Mouse (Mus musculus) embryonic facial prominence, embryonic 12.5 days (tissue): ENCODE measurements around the gene Camsap2. TPM values are rescaled to one million over a fixed set of nuclear protein-coding genes. Genes with fewer than 3 reads are reported as not detected.
A peak's percentile ranks its signal among the peaks of the same experiment; 100 is the strongest.

ENCODE experiments used
- ATAC-seq: fragments of 200-750 bp; cut with Nextera tagmentation; 2 replicates; pipeline ENCODE4 v1.8.0; 2017; ENCODE audit not compliant: insufficient number of reproducible peaks, insufficient read depth, low FRiP score, low TSS enrichment
- H3K27ac ChIP-seq: fragments of 300-500 bp; sonication (generic); 2 replicates; pipeline ENCODE4 v1.5.1; 2016; ENCODE audit warnings: mild to moderate bottlenecking
- H3K27me3 ChIP-seq: fragments of 300-500 bp; sonication (generic); 2 replicates; pipeline ENCODE4 v1.6.1; 2016; ENCODE audit warnings: mild to moderate bottlenecking, moderate library complexity
- H3K36me3 ChIP-seq: fragments of 300-500 bp; sonication (generic); 2 replicates; pipeline ENCODE4 v1.6.1; 2016; ENCODE audit warnings: mild to moderate bottlenecking
- H3K4me1 ChIP-seq: fragments of 300-500 bp; sonication (generic); 2 replicates; pipeline ENCODE4 v1.6.1; 2016
- H3K4me2 ChIP-seq: fragments of 300-500 bp; sonication (generic); replicated peaks from 2 replicates; pipeline ENCODE4 v1.6.1; 2016; ENCODE audit warnings: mild to moderate bottlenecking, moderate library complexity
- H3K4me3 ChIP-seq: fragments of 300-500 bp; sonication (generic); 2 replicates; pipeline ENCODE4 v1.5.1; 2016; ENCODE audit warnings: mild to moderate bottlenecking
- H3K9ac ChIP-seq: fragments of 300-500 bp; sonication (generic); 2 replicates; pipeline ENCODE4 v1.6.1; 2016; ENCODE audit warnings: mild to moderate bottlenecking, moderate library complexity
- H3K9me3 ChIP-seq: fragments of 300-500 bp; sonication (generic); 2 replicates; pipeline ENCODE4 v1.6.1; 2016; ENCODE audit warnings: mild to moderate bottlenecking, moderate library complexity
- WGBS: fragments of 180-500 bp; shearing (Covaris S2); methylation state at CpG from one replicate; pipeline ENCODE4 v1.1.7; 2016; 5-methylcytosine and 5-hydroxymethylcytosine counted together
- polyA plus RNA-seq: library from polyadenylated mRNA; unstranded; fragments of >200 nt; fragmentation: Nextera tagmentation; extraction: Ambion mirVana; gene quantifications from 2 replicates; pipeline ENCODE4 v1.2.1, GENCODE M21; 2016

Gene Camsap2
- polyA plus RNA-seq, 1 experiment from 2014 or later: 17.1 TPM

GRCm38 (mm10) chr1:136306424-136306823 is 39.5 kb downstream of the Camsap2 start:
- no peak for ATAC-seq
- no peak overlapping the region for H3K9ac ChIP-seq
- no peaks in the 10 kb centered on the region for H3K27me3 ChIP-seq
- WGBS: 89% methylated on average over 3 of the region's 3 CpGs
- H3K4me1 ChIP-seq: no peaks in the 10 kb centered on the region
- H3K36me3 ChIP-seq: peaks cover 11% of the 10 kb centered on the region
- no peak overlapping the region for H3K27ac ChIP-seq
- H3K4me2 ChIP-seq: no peak overlapping the region
- no peaks in the 10 kb centered on the region for H3K9me3 ChIP-seq
- H3K4me3 ChIP-seq: no peak overlapping the region

- no peaks in the 10 kb centered on the region for H3K36me3 ChIP-seq
- H3K4me2 ChIP-seq: no peak overlapping the region
- H3K9me3 ChIP-seq: no peaks in the 10 kb centered on the region
Observed at GRCm38 (mm10) chr1:136293961-136294360, 51.9 kb downstream of the Camsap2 start.

DNA sequence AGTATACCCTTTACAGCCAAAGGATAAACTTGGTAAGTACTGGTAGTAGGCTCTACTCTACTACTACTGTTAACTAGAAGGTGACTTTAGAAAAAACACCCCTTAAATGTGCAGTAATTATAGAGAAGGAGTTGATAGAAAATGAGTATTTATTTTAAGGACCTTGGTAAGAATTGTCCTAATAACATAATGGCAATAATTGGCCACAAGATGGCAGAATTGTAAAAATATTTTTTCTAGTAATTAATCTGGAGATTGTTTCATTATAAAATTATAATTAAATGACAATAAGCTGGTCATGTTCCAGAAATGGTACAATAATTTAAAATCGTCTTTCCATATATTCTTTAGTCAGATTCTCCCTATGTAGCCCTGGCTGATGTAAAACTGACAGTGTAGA is 56.1 kb downstream of the Camsap2 start:
- Histone ChIP-seq H3K9me3 (no peaks in the 10 kb centered on the region), H3K36me3 (peaks cover 9% of the 10 kb centered on the region), H3K27me3 (no peaks in the 10 kb centered on the region), H3K9ac (no peak overlapping the region), H3K27ac (no peak overlapping the region), H3K4me1 (no peaks in the 10 kb centered on the region), H3K4me2 (no peak overlapping the region), H3K4me3 (no peak overlapping the region)
- no peak for ATAC-seq
- WGBS: 73% methylated on average over 1 of the region's 1 CpGs

More at GRCm38 (mm10) chr1:136293961-136294360, 51.9 kb downstream of the Camsap2 start:
- no peak for ATAC-seq
- Histone ChIP-seq H3K4me3 (no peak overlapping the region), H3K27me3 (no peaks in the 10 kb centered on the region), H3K27ac (no peak overlapping the region), H3K9ac (no peak overlapping the region), H3K4me1 (no peaks in the 10 kb centered on the region)

DNA sequence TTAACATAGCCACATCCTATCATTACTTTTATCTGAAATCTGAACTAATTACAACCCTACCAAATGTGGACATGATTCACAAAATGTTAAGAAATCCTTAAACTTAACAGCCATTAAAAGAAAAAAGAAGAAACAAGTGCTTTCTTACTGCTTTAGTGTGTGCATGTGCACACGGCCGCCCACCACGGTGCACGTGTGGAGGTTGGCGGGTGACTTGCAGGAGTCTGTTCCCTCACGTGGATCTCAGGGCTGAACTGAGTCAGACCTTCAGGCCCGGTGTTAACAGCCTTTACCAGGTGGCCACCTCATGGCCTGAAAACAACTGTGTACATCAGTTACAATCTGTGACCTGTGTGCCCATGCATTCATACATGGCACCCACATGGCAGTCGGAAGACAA is 68.5 kb downstream of the Camsap2 start:
- H3K27ac ChIP-seq: no peak overlapping the region
- H3K9me3 ChIP-seq: no peaks in the 10 kb centered on the region
- H3K4me2 ChIP-seq: no peak overlapping the region
- ATAC-seq: no peak
- WGBS: 91% methylated on average over 8 of the region's 8 CpGs
- H3K4me3 ChIP-seq: no peak overlapping the region
- H3K36me3 ChIP-seq: peaks cover 70% of the 10 kb centered on the region
- H3K4me1 ChIP-seq: no peaks in the 10 kb centered on the region
- H3K27me3 ChIP-seq: no peaks in the 10 kb centered on the region
- no peak overlapping the region for H3K9ac ChIP-seq

GRCm38 (mm10) chr1:136268224-136268623 is 77.7 kb downstream of the Camsap2 start:
- no peak for ATAC-seq
- Histone ChIP-seq H3K4me1 (no peaks in the 10 kb centered on the region), H3K9ac (no peak overlapping the region), H3K9me3 (no peaks in the 10 kb centered on the region), H3K4me3 (no peak overlapping the region), H3K36me3 (peaks cover 35% of the 10 kb centered on the region), H3K27me3 (peaks cover 2% of the 10 kb centered on the region; the same call in 1 of the 2 replicates), H3K27ac (no peak overlapping the region), H3K4me2 (no peak overlapping the region)
- WGBS: 87% methylated on average over 7 of the region's 7 CpGs

DNA sequence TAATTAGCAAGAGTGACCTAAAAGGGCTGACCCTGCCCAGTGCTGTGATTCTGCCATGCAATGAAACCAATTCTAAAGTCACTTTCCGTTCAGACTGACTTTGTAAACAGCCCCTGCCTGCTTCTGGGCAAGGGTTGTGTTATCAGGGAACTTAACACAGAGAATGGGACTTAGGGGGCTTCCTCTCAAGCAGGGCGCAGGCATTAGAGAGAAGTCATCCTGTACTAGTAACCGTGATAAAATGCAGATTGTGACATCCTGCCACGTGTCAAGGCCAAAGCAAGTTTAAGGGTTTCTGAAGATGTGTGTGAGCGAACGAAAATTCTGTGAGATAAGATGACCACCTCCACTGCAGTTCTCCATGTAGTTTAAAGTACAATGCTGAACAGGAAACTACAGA is 79.8 kb downstream of the Camsap2 start:
- peaks cover 14% of the 10 kb centered on the region for H3K36me3 ChIP-seq
- no peaks in the 10 kb centered on the region for H3K9me3 ChIP-seq
- no peak overlapping the region for H3K4me2 ChIP-seq
- no peak overlapping the region for H3K9ac ChIP-seq
- H3K27ac ChIP-seq: no peak overlapping the region
- no peak overlapping the region for H3K4me3 ChIP-seq
- ATAC-seq: no peak
- H3K27me3 ChIP-seq: peaks cover 20% of the 10 kb centered on the region
- WGBS: 74% methylated on average over 6 of the region's 6 CpGs
- no peaks in the 10 kb centered on the region for H3K4me1 ChIP-seq

GRCm38 (mm10) chr1:136263355-136263754 is 82.5 kb downstream of the Camsap2 start:
- Histone ChIP-seq H3K9ac (no peak overlapping the region), H3K4me3 (no peak overlapping the region), H3K4me2 (no peak overlapping the region), H3K36me3 (peaks cover 3% of the 10 kb centered on the region; the same call in 1 of the 2 replicates), H3K9me3 (no peaks in the 10 kb centered on the region), H3K27me3 (peaks cover 48% of the 10 kb centered on the region), H3K4me1 (peaks cover 13% of the 10 kb centered on the region), H3K27ac (no peak overlapping the region)
- 76% methylated on average over 5 of the region's 5 CpGs for WGBS
- ATAC-seq: no peak

- H3K27me3 ChIP-seq: peaks cover 63% of the 10 kb centered on the region
- ATAC-seq: 0 out of 2 replicates have a peak, but pooled peaks have one; percentile 12
- peak within 1 kb of the TSS; percentile 54 for H3K4me3 ChIP-seq
- H3K4me2 ChIP-seq: peak within 1 kb of the TSS; percentile 96
- peak within 1 kb of the TSS; percentile 65 for H3K9ac ChIP-seq
- 7% methylated on average over 28 of the region's 28 CpGs for WGBS
- H3K36me3 ChIP-seq: no peaks in the 10 kb centered on the region
- peaks cover 13% of the 10 kb centered on the region for H3K4me1 ChIP-seq
- no peaks in the 10 kb centered on the region for H3K9me3 ChIP-seq
- no peak within 1 kb of the TSS for H3K27ac ChIP-seq
Observed at GRCm38 (mm10) chr1:136260635-136261238, 85.2 kb downstream of the Camsap2 start, which contains the start of gene Gpr25. Gene Gpr25, minus strand, starts transcription at chr1:136260873.

- 0 out of 2 replicates have a peak, but pooled peaks have one; percentile 53 for ATAC-seq
- H3K27ac ChIP-seq: no peak overlapping the region
Observed at GRCm38 (mm10) chr1:136259893-136260634, 85.8 kb downstream of the Camsap2 start.

GRCm38 (mm10) chr1:136259543-136259892 is 86.4 kb downstream of the Camsap2 start:
- peak overlapping the region; percentile 96 for H3K4me2 ChIP-seq
- peaks cover 63% of the 10 kb centered on the region for H3K27me3 ChIP-seq
- H3K36me3 ChIP-seq: no peaks in the 10 kb centered on the region
- H3K9ac ChIP-seq: peak overlapping the region; percentile 65; the same call in 1 of the 2 replicates
- H3K4me1 ChIP-seq: peaks cover 18% of the 10 kb centered on the region
- 2% methylated on average over 16 of the region's 16 CpGs for WGBS
- no peak for ATAC-seq
- no peak overlapping the region for H3K27ac ChIP-seq
- no peaks in the 10 kb centered on the region for H3K9me3 ChIP-seq
- H3K4me3 ChIP-seq: peak overlapping the region; percentile 54

More at GRCm38 (mm10) chr1:136259893-136260634, 85.8 kb downstream of the Camsap2 start:
- peaks cover 18% of the 10 kb centered on the region for H3K4me1 ChIP-seq
- H3K9me3 ChIP-seq: no peaks in the 10 kb centered on the region
- WGBS: under 1% methylated on average over 93 of the region's 95 CpGs
- peak overlapping the region; percentile 54 for H3K4me3 ChIP-seq
- no peaks in the 10 kb centered on the region for H3K36me3 ChIP-seq
- H3K9ac ChIP-seq: peak overlapping the region; percentile 65
- H3K4me2 ChIP-seq: peak overlapping the region; percentile 96
- H3K27me3 ChIP-seq: peaks cover 63% of the 10 kb centered on the region

DNA sequence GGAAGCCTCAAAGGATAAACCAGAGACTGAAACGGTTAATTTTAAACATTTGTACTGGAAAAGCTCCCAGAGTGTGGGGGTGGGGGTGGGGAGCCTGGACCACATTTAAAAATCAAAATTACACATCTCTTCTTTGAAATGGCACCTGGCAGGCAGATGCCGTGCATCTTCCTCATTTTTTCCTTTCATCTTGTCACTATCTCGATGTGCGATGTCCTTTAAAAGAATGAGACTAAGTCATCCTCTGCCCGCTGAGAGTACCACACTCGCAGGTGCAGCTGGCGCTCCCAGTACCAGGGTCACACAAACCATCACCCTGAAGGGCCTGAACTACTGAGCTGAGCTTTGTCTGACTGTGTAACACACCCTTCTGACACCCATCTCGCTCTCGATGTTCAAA is 87.4 kb downstream of the Camsap2 start:
- no peak overlapping the region for H3K9ac ChIP-seq
- WGBS: 67% methylated on average over 9 of the region's 9 CpGs
- H3K4me3 ChIP-seq: no peak overlapping the region
- H3K9me3 ChIP-seq: no peaks in the 10 kb centered on the region
- no peaks in the 10 kb centered on the region for H3K36me3 ChIP-seq
- H3K4me2 ChIP-seq: no peak overlapping the region
- no peak overlapping the region for H3K27ac ChIP-seq
- peaks cover 61% of the 10 kb centered on the region for H3K27me3 ChIP-seq
- peaks cover 18% of the 10 kb centered on the region for H3K4me1 ChIP-seq
- no peak for ATAC-seq

DNA sequence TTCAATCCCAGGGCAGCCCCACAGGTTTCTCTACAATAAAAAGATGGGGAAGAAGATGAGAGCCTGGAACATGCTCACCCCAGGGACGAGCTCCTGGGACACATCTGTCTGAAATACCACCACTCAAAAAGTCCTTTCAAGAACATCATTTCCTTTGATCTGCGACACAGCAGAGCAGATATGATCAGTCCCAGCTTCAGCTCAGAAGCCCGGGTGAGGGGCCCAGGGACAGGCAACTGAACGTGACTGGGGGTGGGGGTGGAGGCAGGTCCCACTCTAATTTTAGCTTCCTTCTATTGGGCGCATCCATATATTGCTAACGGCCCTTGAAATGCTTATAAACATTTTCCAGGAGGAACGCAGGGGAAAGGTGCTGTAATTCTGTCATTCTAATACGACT is 90.2 kb downstream of the Camsap2 start:
- Histone ChIP-seq H3K9me3 (no peaks in the 10 kb centered on the region), H3K4me1 (peaks cover 17% of the 10 kb centered on the region), H3K27me3 (peaks cover 38% of the 10 kb centered on the region), H3K9ac (no peak overlapping the region), H3K27ac (no peak overlapping the region), H3K36me3 (no peaks in the 10 kb centered on the region), H3K4me2 (no peak overlapping the region), H3K4me3 (no peak overlapping the region)
- ATAC-seq: no peak
- WGBS: 41% methylated on average over 8 of the region's 8 CpGs
